Mouse (Mus musculus): ENCODE measurements around the gene Clock.

Gene Clock

DNA sequence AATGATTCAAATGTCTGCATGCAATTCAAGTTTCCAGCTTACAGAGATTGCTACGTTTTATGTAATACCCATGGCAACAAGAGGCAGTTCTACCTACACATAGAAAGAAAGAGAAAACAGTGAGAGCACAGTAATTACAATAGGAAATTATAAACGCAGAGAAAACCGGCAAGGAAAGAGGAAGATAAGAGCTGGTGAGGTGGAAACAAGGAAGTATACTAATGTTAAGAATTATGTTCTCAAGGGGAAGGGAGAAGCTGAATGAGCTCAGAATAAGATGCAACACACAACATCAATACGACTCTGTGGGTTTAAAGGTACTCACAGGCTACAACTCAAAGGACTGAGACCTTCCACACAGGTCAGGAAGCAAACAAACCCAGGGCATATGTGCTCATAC is 29.6 kb downstream of the Clock start:
- no peak for DNase-seq (ENCODE audit: low spot score)

DNA sequence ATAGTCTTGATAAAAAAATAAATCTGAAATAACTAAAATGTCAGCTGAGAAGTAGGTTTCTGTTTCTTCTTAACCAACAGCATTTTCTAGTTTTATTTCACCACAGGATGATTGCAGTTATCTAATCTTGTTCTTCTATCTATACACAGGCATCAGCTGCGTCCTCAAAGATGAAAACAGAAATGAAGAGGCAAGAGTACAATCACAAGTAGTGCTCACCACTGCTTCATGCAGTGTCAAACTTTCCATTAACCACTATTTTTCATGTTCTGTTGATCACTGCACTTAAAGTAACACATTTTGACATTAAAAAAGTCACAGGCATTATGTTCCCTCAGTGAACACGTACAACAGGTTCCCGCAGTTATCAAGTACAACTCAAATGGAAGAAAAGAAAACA is 53.6 kb downstream of the Clock start:
- DNase-seq (ENCODE audit: low spot score) = no peak

DNA sequence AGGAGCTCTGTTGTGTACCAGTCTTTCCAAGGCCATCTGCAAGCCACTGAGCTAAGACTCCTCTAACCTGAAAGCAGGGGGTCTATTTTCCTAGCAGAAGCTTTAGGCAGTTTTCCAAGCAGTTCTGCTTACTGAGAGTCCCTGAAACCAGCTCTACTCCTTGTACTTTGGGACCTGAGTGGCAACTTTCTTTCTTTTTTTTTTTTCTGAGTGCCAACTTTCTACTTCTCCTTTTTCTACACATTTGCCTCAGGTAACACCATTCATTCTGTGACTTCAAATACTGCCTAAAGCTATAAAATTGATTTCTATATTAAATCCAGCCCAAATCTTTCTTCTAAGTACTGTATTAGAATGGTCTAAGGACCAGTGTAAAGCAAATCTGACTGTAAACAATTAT is 58.1 kb downstream of the Clock start:
- no peak for DNase-seq (ENCODE audit: low spot score)

DNA sequence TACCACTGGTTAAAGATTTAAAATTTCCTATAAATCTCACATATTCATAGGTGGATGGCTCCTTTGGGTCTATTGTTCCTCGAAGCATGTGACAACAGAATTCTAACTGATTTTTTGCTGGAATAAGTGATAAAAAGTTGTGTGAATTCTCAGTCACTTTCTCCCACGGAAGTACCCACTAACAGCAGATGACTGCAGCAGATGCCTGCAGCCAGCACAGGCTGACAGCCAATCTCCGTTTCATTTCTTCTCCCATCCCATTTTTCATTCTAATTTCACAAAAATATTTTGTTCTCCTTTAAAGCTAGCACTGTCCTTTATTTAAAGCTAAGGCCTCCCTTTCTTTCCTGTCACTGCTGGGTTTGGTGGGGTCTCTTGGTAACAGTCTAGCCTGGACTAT is 59.2 kb downstream of the Clock start:
- DNase-seq (ENCODE audit: low spot score) = no peak

DNA sequence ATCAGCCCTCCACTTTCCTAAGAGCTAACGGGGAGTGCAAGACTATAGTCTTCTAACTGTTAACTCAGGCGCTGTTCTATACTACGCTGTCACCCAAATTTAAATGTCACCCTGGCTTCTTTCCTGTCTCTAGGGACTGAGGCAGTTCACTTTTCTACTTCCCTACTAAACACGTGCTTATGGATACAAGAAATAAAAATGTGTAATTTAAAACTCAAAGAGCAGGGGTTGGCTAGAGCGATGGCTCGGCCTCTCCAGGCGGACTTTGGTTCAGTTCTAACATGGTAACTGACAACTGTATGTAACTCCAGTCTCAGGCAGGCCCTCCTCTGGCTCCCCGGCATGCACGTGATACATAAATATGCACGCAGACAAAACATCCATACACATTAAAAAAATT is 60.2 kb downstream of the Clock start:
- DNase-seq (ENCODE audit: low spot score) = no peak

DNA sequence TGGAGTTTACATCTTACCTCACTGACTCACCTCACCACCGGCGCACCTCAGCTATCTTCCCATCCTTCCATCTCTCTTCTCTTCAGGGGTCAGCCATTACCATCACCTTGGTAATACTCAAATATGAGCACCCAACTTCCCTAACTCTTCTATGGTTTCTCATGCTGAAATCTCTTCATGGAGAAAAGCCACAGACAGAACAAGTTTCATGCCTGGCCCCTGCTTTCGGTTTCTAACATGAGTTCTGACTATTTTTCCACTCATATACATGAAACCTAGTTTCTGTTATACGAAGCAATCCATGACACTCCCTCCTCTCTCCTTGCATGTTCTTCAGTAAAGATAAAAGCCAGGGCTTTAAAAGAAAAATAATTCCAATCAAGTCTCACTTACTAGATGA is 60.7 kb downstream of the Clock start:
- no peak for DNase-seq (ENCODE audit: low spot score)

DNA sequence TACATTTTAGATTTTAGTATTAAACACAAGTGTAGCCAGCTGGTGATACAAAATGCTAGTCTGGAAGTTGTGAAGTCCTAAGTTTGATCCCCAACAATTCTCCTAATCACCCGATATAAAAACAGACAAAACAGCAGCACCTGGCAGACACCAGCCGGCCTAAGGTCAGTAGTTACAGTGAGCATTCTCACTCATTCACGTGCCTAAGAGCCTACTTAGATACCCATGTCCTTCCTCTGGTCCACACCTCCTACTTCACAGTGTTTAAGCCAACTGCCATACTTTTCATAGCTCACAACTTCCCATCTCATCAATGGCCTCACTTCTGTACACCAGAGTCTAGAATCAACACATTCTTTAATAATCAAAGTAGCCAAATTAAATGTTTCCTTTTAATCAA is 61.3 kb downstream of the Clock start:
- DNase-seq (ENCODE audit: low spot score) = no peak

DNA sequence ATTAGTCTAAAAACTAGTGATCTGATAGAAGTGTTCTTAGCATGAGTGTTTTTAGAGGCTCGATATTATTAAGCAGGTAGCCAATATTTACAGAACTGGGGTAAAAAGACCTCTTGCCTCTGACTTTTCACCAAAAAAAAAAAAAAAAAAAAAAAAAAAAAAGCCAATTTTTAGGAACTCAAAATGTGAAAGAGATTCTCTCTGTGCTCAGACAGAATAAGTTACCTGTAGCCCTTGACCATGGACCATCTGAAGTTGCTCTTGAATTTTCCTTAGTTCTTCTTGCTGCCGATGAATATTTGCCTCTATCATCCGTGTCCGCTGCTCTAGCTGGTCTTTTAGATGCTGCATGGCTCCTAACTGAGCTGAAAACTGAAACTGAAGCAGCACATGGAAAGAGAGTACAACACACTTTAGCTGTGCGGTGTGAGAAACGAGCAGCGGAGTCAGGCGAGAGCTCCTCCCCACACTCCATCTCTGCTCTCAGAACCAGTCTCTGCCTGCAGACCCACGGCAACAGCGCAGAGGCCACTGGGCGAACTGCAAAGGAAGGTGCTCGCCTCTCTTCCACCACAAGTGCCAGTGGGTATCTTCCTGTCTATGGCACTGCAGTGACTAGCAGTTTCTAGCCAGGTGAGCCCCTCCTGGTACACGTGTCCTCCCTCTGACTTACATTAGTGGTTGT is 73.3 kb downstream of the Clock start:
- no peak for DNase-seq (ENCODE audit: low spot score)

DNA sequence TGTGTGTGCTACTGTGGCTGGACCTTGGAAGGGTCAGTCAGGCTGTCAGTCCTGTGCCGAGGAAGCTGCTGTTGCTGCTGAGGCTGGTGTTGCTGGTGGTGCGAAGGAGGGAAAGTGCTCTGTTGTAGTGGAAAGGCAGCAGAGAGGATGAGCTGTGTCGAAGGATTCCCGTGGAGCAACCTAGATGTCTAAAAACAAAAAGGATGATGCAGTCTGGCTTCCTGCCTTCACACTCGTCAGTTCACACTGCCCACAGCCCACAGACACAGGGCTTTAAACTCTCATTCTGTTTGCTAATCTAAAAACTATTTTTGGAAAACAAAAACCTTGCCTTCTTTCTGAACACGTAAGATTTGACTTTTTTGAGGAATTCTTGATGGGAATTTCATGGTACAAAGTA is 87.9 kb downstream of the Clock start:
- DNase-seq (ENCODE audit: low spot score) = no peak

DNA sequence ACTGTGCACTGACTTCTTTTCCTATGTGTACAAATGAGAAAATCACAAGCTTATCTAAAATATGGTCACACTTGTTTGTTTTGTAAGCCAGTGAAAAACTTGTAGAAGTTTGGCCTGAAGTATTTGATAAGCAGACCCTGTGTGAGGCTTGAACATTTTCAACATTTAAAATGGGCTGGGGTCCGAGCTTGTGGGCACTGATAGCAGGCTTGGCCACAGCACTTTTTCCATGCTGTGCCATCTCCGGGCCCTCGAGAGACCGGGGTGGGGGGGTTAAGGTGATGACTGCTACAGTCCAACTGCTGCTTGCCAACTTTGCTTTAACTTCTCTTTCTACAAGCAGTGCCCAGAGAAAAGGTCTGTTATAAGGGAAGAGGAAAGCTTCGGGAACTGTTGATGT is 96.5 kb downstream of the Clock start:
- DNase-seq (ENCODE audit: low spot score) = no peak

DNA sequence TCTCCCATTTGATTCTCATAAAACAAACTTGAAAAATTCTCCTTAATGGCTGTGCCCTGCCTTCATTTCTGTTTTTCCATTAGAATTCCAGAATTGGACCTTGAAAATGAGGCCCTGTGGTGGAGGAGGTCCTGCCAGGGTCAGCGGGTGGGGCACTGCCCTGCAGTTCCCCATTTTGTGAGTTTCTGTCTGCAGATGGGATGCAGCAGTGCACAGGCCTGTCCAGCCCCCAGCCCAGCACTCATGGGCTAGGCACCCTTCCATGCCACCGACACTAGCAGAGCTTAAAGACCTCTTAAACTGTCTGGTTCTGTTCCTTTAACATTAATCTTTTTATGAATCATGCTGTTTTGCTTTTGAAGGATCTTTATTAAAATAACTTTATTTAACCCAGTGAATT is 98.7 kb downstream of the Clock start:
- DNase-seq (ENCODE audit: low spot score) = no peak

DNA sequence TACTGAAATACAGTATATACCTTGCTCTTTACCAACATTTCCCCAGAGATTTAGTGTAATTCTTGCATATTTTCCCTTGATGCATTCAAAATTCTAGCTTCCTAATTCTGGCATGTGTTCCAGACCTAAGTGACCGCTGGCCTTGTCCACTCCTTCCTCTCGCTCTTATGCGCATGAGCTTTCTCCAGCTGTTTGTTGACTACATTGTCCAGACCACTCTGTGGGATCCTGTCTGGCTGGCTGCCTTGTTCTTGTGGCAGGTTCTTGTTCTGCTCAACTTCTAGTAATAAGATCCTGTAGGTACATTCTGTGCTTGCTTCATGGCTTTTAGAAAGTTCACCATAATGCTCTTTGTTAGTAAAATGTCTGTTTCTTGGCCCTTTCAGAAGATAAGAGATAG is 101.4 kb downstream of the Clock start:
- no peak for DNase-seq (ENCODE audit: low spot score)

DNA sequence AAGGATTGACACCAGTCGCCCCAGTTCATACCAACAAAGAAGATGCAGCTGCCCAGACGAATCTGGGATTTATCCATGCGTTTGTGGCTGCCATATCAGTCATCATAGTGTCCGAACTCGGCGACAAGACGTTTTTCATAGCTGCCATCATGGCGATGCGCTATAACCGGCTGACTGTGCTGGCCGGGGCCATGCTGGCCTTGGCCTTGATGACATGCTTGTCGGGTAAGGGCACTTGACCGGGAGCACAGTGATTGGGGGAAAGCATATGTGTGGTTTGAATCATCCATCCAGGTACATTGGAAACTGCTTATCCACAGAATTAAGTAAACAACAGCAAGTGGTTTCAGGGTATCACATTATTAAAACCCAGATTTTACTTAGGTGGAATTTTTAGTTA is 105.2 kb downstream of the Clock start:
- DNase-seq (ENCODE audit: low spot score) = no peak

DNA sequence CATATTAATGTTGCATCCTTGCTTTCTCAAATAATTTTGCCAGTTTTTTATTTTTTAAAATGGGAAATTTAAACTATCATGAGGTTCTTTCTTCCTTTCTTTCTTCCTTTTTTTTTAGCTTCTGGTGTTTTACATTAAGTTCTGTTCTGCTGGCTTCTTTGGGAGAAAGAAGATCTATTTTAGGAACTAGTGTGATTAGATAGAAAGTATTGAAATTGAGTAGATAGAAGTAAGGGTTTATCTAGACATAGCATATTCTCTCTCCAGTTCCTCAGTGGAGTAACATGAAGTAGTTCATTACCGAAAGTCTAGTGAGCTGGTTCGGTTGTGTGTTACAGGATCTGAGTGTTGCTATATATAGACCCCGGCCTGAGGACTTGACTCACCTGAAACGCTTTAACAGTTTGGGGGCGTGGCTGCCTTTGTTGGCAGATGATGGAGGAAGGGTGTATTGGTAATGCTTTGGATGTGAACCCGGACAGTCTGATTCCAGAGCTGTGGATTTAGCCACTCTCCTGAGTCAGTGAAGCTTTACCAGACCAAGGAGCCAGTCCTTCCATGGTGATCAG is 110.1 kb downstream of the Clock start:
- DNase-seq (ENCODE audit: low spot score) = no peak

DNA sequence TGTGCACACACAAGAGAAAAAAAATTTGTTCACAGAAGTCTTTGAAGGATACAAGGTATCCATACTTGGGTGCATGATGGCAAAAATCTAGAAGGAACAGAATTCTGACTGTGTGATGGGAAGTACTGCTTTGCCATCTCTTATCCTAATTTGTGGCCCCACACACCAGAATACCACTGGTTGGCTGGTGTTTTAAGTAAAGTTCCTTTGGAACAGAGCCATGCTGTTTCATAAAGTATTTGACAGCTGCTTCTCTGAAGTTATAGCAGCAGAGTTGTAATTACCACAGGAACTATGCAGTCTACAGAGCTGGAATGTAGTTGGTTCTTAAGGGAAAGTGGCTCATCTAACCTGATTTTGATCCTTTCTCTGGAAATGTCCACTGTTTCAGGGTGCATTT is 111.5 kb downstream of the Clock start:
- DNase-seq (ENCODE audit: low spot score) = no peak

DNA sequence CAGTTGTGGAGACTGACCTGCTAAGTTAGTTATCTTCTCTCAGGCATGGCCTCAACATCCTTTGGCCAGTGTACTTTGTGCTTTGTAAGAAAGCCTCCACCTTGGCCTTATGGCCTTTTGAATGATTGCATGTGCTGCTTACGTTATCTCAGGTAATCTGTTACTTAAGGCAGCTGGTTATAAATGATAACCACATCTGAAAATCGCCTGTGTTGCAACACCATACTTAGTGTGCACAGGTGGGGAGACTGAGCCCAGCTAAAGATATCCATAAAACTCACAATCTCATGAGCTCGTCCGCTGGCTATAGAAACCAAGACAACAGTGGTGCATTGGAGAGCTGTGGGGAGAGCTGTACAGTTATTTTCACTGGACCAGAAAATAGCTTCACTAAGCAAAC is 114.0 kb downstream of the Clock start:
- no peak for DNase-seq (ENCODE audit: low spot score)

DNA sequence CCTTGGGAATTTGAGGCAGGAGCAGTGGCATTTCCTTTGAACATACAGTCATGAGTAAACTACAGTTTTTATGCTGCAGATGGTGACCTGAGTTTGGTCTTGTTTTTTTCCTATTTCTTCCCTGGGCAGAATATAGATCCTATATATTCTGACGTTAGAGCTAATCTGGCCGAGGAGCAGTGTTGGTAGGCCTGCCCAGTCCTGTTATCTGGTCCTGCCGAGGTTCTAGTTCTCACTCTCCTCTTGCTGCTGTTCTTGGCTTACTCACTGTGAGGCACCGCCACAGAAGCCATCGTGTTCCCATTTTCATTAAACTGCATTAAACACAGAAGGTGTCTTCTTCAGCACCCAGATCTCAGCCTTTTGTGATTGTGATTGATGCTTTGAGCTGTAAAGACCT is 116.7 kb downstream of the Clock start:
- no peak for DNase-seq (ENCODE audit: low spot score)

DNA sequence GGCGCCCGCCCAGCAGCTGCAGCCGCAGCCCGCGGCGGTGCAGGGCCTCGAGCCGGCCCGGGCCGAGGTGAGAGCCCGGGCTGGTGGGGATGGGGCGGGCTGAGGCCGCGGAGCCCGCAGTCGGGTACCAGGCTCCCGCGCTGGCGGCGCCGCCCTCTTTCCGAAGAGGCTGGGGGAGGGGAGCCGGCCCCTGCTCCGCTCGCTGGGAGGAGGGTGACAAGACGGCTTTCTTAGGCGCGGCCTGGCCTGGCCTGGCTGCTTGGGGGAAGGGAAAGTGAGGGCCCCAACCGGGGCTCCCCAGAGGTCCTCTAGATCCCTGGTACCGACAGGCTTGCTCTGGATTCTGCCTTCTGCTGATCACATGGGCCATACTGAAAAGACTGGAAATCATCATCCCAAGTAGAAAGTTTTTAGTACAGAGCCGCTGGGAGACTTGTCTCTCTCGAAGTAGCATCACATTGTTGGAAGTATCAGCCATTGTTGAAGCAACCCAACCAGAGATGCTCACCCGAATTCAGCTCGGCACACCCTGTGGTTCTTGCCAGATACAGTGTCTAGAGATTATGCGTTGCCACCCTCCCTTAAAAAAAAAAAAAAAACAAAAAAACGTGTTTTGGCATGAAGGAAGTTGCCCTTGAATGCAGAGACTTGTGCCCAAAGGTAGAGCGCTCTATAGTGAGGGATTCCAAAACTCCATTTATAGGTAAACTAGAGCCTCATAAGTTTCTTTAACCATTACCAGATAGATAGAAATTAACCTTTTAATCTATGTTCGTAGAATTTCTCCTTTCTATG is 120.1 kb downstream of the Clock start:
- DNase-seq (ENCODE audit: low spot score) = peak; percentile 81

DNA sequence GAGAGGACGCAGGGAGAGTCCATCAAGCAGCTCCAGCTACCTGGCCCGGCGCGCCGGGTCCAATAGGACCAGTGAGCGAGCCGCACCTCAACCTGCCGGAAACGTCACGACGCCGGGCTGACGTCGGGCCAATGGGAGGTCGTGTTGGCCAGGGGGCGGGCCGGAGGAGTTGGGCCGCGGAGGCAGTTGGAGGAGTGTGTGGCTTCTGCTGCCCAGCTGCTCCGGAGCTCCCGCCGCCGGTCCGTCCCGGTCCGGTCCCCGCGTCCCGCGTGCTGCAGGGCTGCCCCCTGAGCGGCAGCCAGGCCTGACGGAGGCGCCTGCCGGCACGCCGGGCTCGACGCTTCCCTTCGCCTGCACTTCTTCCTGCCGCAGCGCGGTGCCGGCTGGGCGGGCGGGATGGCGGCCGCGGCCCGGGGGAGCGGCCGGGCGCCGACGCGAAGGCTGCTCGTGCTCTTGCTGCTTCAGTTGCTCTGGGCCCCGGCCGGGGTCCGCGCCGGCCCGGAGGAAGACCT is 120.8 kb downstream of the Clock start, which contains the start of gene Tmem165:
Gene Tmem165, plus strand, starts transcription at position 131 of the 512 bp plus-strand sequence.
- peak; percentile 95 for DNase-seq (ENCODE audit: low spot score)

DNA sequence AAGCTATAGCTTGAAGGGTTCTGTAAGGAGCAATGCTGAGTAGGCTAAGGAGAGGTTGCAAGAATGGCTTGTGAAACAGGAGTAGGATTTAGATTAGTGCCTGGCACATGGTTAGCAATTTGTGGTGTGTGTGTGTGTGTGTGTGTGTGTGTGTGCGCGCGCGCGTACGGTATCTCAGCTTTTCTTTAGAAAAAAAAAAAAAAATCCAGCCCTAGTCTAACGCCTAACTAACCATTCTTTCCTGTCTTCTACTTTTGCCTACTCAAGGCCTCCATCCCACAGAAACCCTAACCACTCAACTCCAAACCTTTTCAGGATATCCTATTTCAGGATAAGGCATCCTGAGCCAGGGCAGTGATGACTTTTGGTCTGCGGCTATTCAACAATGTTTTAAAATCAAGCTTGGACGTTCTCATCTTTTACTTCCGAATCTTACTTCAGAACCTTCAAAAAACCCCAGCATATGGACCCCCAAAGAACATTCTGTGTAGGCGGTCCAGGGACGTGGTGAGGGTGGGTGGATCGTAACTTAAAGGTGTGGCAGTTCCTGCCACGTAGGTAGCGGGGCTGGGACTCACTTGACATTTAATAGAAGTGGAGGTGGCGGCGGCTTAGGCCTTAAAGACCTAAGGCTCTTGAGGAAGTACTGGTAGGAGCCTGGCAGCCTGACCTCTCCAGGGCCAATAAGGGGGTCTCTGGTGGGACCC is 121.4 kb downstream of the Clock start:
- no peak for DNase-seq (ENCODE audit: low spot score)

DNA sequence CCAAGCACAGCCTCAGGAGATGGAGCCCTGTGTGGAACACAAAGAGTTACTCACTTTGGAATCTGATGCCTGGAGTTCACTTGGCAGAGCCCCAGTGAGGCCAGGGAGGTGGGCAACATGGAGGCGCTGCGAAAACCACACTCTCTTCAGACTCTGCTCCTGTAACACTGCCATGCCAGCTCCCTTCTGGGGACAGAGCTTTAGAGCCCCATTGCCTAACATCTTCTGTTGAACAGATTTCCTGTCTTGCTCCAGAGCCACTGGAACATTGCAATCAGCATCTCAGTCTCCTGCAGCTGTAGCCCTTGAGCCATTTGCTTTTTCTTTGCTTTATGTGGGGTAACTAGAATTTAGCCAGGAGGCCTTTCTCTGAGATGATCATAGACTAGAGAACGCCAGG is 122.3 kb downstream of the Clock start:
- no peak for DNase-seq (ENCODE audit: low spot score)

DNA sequence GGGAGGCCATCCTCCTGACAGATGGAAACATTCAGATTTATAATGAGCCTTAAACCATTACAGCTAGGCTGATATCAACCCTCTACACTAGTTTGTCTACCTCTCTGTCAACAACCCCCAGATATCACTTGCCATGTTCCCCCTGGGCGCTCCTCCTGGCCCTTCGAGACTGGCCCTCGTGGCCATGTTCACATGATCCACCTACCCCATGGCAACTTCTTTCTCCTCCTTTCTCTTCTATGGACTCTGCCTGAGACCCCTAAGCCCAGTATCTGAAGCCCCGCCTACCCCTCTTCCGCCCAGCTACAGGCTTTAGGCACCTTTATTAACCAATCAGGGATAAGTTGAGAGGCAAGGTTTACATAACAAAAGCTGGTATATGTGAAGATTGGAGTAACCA is 124.8 kb downstream of the Clock start:
- peak; percentile 21 for DNase-seq (ENCODE audit: low spot score)

DNA sequence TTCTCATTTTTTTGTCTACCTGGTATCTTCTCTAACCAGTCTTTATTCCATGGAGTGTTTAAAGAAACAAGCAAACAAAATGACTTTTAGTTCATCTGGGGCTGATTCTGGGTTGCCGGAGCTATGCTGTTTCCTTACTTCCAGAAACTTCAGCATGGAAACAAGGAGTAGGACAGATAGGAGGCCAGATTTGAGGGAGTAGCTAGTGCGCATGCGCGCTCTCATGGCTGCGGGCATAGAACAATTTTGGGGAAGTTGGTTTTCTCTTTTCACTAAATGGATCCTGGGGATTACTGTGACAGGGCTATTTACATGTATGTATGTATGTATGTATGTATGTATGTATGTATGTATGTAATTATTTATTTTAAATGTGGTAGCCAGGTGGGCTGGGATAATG is 125.4 kb downstream of the Clock start:
- peak; percentile 6 for DNase-seq (ENCODE audit: low spot score)
